Mouse (Mus musculus): ENCODE data around the gene Rad51ap1.

DNA sequence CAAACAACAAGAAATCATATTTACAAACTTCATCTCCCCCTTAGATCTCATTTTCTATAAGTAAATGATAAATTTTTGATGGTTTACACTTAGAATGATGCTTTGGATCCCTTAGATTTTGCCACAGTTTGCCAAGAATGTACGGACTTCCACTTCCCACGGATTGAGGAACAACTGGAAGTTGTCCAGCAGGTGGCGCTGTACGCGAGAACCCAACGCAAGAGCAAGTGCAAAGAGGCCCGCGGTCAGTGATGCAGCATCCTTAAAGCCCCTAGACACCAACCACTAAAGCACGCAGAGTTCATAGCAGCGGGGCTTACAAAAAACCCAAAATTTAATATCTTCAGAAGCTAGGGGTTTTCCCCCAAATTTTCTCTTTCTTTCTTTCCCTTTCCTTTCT is 16.3 kb upstream of the Rad51ap1 start:
- no peak for TF ChIP-seq TCF12 (IDR thresholded peaks at IDR 0.05; ENCODE audit: low read depth, low read length)
- TF ChIP-seq CTCF (conservative IDR thresholded peaks at IDR 0.05 in 1 of 2, IDR thresholded peaks at IDR 0.05 in 1 of 2; ENCODE audit: low read depth in 2 of 2, low read length in 2 of 2): peak; percentile 65 to 88
- no peak for TF ChIP-seq HCFC1 (IDR thresholded peaks at IDR 0.05; ENCODE audit: low read depth, low read length)
- no peak for TF ChIP-seq MAZ (IDR thresholded peaks at IDR 0.05; ENCODE audit: low read depth, low read length)
- no peak for TF ChIP-seq MAFK (IDR thresholded peaks at IDR 0.05; ENCODE audit: insufficient replicate concordance, low read length)
- TF ChIP-seq POLR2A (IDR thresholded peaks at IDR 0.05; ENCODE audit: low read depth, low read length): no peak
- TF ChIP-seq NRF1 (IDR thresholded peaks at IDR 0.05; ENCODE audit: low read depth, low read length): no peak
- TF ChIP-seq USF1 (IDR thresholded peaks at IDR 0.05; ENCODE audit: low read depth, low read length): no peak

All from CH12.LX (cell line).